Mouse (Mus musculus) spleen, adult 2 months (tissue): ENCODE measurements at regions not wholly inside any gene's neighbourhood (a gene's known extent, or its start where the extent isn't known, plus 50 kb on each side); places are given as distances from the start of the nearest gene placed in this dataset.

ENCODE experiments used
- DNase-seq, 2 experiments: peaks; one replicate each; pipeline versions ENCODE4 v3.0.0 to v3.0.0-alpha.2; 2012 to 2021; ENCODE audit warnings: low spot score in 2 of 2, low read depth in 1 of 2
- H3K27ac ChIP-seq: fragments of 200-500 bp; 2 replicates; pipeline ENCODE4 v1.5.1; 2012; ENCODE audit warnings: low read length, inconsistent platforms; ENCODE audit not compliant: insufficient read depth
- H3K27me3 ChIP-seq: fragments of 200-500 bp; 2 replicates; pipeline ENCODE4 v1.6.1; 2012; ENCODE audit warnings: mild to moderate bottlenecking, moderate library complexity, low read length, inconsistent platforms; ENCODE audit not compliant: control insufficient read depth, insufficient read depth
- H3K36me3 ChIP-seq: fragments of 200-500 bp; 2 replicates; pipeline ENCODE4 v1.6.1; 2012; ENCODE audit warnings: mild to moderate bottlenecking, low read length, inconsistent platforms; ENCODE audit not compliant: control insufficient read depth, insufficient read depth
- H3K4me1 ChIP-seq: fragments of 200-500 bp; 2 replicates; pipeline ENCODE4 v1.6.1; 2011; ENCODE audit warnings: inconsistent platforms; ENCODE audit not compliant: control insufficient read depth, insufficient read depth, insufficient read length
- H3K4me3 ChIP-seq: fragments of 200-500 bp; 2 replicates; pipeline ENCODE4 v1.5.1; 2011; ENCODE audit warnings: mild to moderate bottlenecking, inconsistent platforms; ENCODE audit not compliant: insufficient read depth, insufficient read length; ENCODE audit errors: extremely low read depth
- CTCF ChIP-seq: fragments of 200-500 bp; IDR thresholded peaks from 2 replicates; pipeline ENCODE4 v1.5.1; 2011; ENCODE audit warnings: mild to moderate bottlenecking, inconsistent platforms; ENCODE audit not compliant: insufficient read depth, insufficient read length, insufficient replicate concordance; ENCODE audit errors: extremely low read depth
- POLR2A ChIP-seq: fragments of 200-500 bp; IDR thresholded peaks from 2 replicates; pipeline ENCODE4 v1.6.1; 2011; ENCODE audit warnings: low read depth, low read length, inconsistent platforms
- whole genome bisulfite sequencing: fragments of 180-500 bp; shearing (Covaris S2); methylation state at CpG from one replicate; pipeline ENCODE4 v1.1.7; 2018; 5-methylcytosine and 5-hydroxymethylcytosine counted together

DNA sequence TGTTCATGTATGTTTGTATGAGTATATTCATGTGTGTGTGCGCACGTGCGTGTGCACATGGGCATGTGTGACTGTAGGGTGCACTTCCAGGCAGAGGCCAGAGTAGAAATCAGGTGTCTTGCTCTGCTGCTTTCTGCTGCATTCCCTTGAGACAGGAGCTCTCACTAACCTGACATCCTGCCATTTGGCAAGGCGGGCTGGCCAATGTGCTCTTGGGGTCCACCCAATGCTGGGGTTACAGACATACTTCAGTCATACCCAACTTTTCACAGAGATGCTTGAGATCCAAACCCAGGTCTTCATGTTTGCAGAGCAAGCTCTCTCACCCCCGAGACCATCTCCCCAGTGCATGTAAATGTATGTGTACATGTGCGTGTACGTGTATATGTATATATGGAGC is 120.2 kb upstream of the Mvb12b start:
- Histone ChIP-seq H3K4me1 (no peaks in the 10 kb centered on the region), H3K36me3 (no peaks in the 10 kb centered on the region), H3K27ac (no peak overlapping the region), H3K27me3 (no peaks in the 10 kb centered on the region), H3K4me3 (no peak overlapping the region)
- DNase-seq: no peak
- TF ChIP-seq CTCF: no peak
- TF ChIP-seq POLR2A: no peak
- 91% methylated on average over 7 of the region's 7 CpGs for WGBS

DNA sequence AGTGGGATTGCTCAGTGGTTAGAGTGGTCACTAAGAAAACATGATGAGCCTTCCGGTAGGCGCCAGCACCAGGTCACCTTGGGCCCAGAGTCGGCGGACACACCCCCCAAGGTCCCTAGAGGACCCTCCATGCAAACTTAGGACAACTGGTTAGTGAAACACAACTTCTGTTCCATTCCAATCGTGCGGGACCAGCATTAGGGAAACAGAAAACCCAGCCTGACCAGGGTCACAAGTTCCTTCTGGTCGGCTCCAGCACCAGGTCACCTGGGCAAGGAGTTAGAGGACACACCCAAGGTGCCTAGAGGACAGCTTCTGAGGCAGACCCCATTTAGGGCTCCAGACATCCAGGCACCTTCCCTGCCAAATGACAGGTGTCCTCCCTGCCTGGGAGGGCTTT is 109.4 kb upstream of the Mvb12b start:
- no peaks in the 10 kb centered on the region for H3K27me3 ChIP-seq
- no peak for DNase-seq
- WGBS: 92% methylated on average over 7 of the region's 7 CpGs
- no peaks in the 10 kb centered on the region for H3K4me1 ChIP-seq
- H3K27ac ChIP-seq: no peak overlapping the region
- no peak overlapping the region for H3K4me3 ChIP-seq
- no peak for TF ChIP-seq POLR2A
- TF ChIP-seq CTCF: no peak
- no peaks in the 10 kb centered on the region for H3K36me3 ChIP-seq

DNA sequence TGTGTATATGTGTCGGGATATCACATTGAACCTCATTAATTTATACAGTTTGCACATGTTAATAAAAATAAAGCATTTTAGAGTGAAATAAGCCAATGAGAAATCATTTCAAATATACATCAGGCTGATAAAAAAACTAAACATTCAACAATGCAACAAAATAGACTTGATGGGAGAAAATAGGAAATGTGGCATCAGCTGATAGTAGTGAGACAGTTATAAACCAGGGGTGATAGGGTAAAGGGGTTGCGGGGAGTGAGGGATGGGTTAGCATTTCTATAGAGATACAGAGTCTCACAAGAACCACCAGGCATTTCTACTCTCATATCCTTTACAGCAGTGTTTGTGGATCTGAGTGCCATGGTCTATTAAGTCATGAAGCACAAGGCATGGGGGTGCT is 108.6 kb upstream of the Mvb12b start:
- no peak for DNase-seq
- H3K27me3 ChIP-seq: no peaks in the 10 kb centered on the region
- H3K4me3 ChIP-seq: no peak overlapping the region
- 87% methylated on average over 2 of the region's 2 CpGs for WGBS
- no peaks in the 10 kb centered on the region for H3K36me3 ChIP-seq
- TF ChIP-seq POLR2A: no peak
- TF ChIP-seq CTCF: no peak
- H3K27ac ChIP-seq: no peak overlapping the region
- H3K4me1 ChIP-seq: no peaks in the 10 kb centered on the region

DNA sequence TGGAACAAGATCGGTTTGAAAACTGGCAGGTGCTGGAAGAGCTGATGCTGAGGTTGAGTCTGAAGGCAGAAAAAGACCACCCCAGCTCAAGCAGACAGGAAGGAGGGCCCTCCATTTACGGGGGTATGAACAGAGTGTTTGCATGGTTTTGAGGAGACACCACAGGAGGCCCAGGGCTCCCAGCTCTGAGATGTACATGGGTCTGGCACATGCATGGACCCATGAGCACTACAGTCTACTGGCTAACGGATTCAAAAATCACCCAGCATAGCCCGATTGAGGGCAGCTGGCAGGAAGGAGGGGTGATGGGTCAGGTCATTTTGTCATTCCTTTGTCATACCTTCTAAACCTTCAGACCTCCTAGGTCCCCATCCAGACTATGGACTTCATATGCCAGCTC is 103.6 kb upstream of the Mvb12b start:
- no peak for DNase-seq
- Histone ChIP-seq H3K4me3 (no peak overlapping the region), H3K27me3 (no peaks in the 10 kb centered on the region), H3K27ac (no peak overlapping the region), H3K36me3 (no peaks in the 10 kb centered on the region), H3K4me1 (no peaks in the 10 kb centered on the region)
- WGBS: 83% methylated on average over 4 of the region's 4 CpGs
- no peak for TF ChIP-seq CTCF
- TF ChIP-seq POLR2A: no peak

DNA sequence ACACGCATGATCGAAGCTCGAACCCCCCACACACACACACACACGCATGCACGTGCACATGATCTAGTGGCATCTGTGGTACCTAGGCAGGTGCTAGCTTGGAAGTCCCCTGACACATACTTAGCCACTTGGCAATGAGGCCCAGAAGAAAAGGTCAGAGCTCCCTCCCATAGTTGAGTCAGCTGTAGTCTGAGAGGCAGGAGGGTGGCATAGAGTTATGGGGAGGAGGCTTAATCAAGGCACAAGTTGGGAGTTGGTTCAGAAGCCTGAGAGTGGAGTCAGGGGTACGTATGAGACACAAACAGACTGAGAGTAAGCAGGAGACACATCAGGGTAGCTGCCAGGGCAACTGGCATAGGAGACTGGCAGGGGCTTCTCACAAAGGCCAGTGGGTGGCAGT is 103.0 kb upstream of the Mvb12b start:
- TF ChIP-seq POLR2A: no peak
- no peak for TF ChIP-seq CTCF
- DNase-seq: no peak
- Histone ChIP-seq H3K27me3 (no peaks in the 10 kb centered on the region), H3K36me3 (no peaks in the 10 kb centered on the region), H3K4me1 (no peaks in the 10 kb centered on the region), H3K4me3 (no peak overlapping the region), H3K27ac (no peak overlapping the region)
- WGBS: 94% methylated on average over 6 of the region's 6 CpGs

DNA sequence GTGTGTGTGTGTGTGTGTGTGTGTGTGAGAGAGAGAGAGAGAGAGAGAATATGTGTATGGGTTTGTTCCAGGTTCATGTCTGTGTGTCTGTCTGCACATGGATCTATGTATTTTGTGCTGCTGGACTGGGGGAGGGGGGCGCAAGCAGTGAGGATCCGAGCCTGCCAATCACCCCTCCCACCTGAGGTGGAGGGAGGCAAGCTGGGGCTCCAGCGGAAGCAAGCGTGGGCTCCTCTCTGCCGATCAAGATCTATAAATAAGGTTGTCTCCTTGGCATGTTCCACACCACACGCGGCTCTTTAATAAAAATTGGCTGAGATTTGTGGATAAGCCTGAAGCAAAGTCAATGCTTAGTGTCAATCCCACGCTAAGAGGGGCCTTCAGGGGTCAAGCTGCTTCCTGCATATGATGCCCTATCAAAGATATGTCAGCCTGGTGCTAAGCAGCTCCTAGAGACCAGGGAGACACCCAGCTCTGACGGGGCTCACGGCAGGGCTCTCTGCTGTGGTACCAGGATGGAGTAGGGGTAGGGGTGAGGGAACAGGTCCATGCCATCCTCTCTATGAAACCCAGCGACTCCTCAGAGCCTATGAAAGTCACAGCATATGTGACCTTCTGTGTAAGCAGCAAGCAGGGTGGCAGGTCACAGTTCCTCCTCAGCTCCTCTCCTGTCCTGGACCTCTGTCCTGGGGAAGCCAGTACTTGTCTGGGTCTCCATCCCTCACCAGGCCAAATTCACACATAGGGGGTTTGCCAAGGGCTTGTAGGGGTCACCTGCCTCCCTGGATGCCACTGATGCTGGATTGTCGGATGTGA is 102.0 kb upstream of the Mvb12b start:
- 70% methylated on average over 12 of the region's 12 CpGs for WGBS
- no peaks in the 10 kb centered on the region for H3K27me3 ChIP-seq
- no peaks in the 10 kb centered on the region for H3K36me3 ChIP-seq
- H3K4me1 ChIP-seq: no peaks in the 10 kb centered on the region
- H3K27ac ChIP-seq: no peak overlapping the region
- no peak overlapping the region for H3K4me3 ChIP-seq
- TF ChIP-seq POLR2A (no peak), CTCF (no peak)
- no peak for DNase-seq

DNA sequence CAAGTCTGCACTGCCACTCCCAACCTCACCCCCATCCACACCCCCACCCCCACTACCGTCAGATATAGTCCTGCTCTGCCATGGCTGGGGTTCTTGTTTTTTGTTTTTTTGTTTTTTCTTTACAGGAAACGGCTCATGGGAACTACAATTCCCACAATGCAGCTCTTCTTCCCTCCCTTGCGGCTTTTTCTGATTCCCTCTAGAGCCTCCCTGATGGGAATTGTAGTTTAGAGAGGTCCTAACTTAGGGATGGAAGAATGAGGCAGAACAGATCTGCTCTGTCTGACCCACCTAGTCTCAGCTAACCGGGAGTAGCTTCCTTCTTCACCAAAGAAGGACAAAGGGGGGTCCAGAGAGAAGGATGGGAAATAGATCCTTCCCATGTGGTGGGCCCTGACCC is 98.7 kb upstream of the Mvb12b start:
- H3K36me3 ChIP-seq: no peaks in the 10 kb centered on the region
- H3K4me3 ChIP-seq: no peak overlapping the region
- DNase-seq: no peak
- WGBS: 44% methylated on average over 4 of the region's 4 CpGs
- TF ChIP-seq POLR2A (no peak), CTCF (no peak)
- H3K4me1 ChIP-seq: no peaks in the 10 kb centered on the region
- H3K27ac ChIP-seq: no peak overlapping the region
- no peaks in the 10 kb centered on the region for H3K27me3 ChIP-seq
